Mouse (Mus musculus): Measurements from ENCODE around the gene Arv1. TPM values are rescaled to one million over a fixed set of nuclear protein-coding genes. Genes with fewer than 3 reads are reported as not detected.
A peak's percentile ranks its signal among the peaks of the same experiment; 100 is the strongest.

Gene Arv1
- polyA plus RNA-seq, 1 experiment from 2014 or later = 12.6 TPM

DNA sequence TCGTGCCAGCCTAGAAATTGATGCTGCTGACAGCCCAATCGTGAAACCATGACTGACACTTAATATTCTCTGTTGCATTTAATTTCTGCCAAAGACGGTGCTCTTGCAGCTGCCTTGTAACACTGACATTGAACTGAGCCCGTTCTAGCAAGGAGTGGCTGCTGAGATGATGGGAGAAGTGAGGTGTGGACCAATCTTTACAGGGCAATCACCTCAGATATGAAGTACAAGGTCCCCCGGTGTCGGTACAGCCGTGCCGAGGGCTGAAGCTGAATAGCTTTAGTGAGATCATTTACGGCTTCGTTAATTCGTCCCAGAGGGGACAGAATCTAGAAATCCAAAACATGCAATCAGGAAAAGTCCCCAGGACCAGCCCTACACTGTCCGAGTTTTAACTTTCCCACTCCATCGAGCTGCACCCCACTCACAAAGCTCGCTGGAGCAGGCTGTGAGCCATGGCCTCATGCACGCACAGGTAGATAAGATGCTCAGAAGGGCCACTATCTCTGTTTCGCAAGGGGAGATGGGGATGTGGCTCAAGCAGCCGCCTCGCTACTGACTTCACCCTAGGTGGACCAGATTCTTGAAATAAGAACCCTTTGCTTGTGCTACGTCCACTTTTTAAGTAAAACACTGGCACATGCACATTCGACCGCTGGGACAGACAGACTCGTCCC is 26.4 kb upstream of the Arv1 start:
- H3K9ac ChIP-seq = no peak overlapping the region
- no peak overlapping the region for H3K4me3 ChIP-seq
- ATAC-seq (replicated peaks; ENCODE audit: insufficient number of reproducible peaks, insufficient read depth, low FRiP score, low read depth) = no peak
- peaks cover 12% of the 10 kb centered on the region for H3K36me3 ChIP-seq
- 89% methylated on average over 22 of the region's 22 CpGs for WGBS
- no peak overlapping the region for H3K27ac ChIP-seq
- H3K9me3 ChIP-seq (replicated peaks) = no peaks in the 10 kb centered on the region
- H3K4me1 ChIP-seq (replicated peaks) = no peaks in the 10 kb centered on the region
- H3K27me3 ChIP-seq = no peaks in the 10 kb centered on the region
- no peak overlapping the region for H3K4me2 ChIP-seq

DNA sequence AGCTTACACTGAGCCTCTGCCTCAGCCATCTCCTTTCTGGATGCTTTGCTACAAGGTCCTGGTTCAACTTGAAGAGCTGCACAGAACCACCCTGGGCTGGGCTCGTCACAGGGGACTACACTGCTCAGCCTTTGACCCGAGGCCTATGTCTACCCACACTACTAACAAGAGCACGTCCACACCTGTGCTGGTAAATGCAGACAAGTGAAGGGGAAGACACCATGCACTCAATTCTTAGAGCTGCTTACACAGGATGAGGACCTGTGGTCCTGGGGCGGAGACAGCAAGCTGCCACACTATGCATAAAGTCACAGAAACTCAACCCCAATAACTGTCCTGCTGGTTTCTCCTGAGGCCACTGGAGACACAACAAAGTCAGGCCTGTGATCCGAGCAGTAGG is 21.7 kb upstream of the Arv1 start:
- Histone ChIP-seq H3K4me3 (no peak overlapping the region), H3K36me3 (peaks cover 17% of the 10 kb centered on the region), H3K9ac (no peak overlapping the region), H3K27me3 (no peaks in the 10 kb centered on the region), H3K4me2 (no peak overlapping the region), H3K9me3 (replicated peaks) (no peaks in the 10 kb centered on the region), H3K4me1 (replicated peaks) (0 out of 2 replicates have a peak, but pooled peaks cover 2% of the 10 kb centered on the region), H3K27ac (no peak overlapping the region)
- ATAC-seq (replicated peaks; ENCODE audit: insufficient number of reproducible peaks, insufficient read depth, low FRiP score, low read depth) = no peak
- WGBS = 88% methylated on average over 5 of the region's 5 CpGs

DNA sequence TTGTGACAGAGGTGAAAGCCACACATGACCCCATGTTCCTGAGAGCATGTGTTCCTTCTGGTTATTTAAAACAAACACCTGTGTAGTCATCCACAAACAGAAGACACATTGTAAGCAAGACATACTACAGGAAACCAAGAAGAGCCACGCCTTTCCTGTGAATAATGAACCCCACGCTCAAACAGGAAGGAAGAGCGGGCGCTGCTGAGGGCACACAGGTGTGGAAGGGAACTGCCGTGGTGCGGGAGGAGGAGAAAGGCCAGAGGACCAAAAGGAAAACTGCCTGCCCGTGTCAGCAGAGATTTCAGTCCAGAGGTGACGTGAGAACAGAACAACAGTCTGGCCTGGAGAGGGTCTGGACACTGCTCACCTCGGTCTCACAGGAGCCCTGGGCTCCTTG is 20.9 kb upstream of the Arv1 start:
- Histone ChIP-seq H3K27ac (no peak overlapping the region), H3K4me3 (no peak overlapping the region), H3K4me2 (no peak overlapping the region), H3K4me1 (replicated peaks) (0 out of 2 replicates have a peak, but pooled peaks cover 2% of the 10 kb centered on the region), H3K9ac (no peak overlapping the region), H3K36me3 (peaks cover 21% of the 10 kb centered on the region), H3K27me3 (no peaks in the 10 kb centered on the region), H3K9me3 (replicated peaks) (no peaks in the 10 kb centered on the region)
- 66% methylated on average over 9 of the region's 9 CpGs for WGBS
- ATAC-seq (replicated peaks; ENCODE audit: insufficient number of reproducible peaks, insufficient read depth, low FRiP score, low read depth) = no peak

DNA sequence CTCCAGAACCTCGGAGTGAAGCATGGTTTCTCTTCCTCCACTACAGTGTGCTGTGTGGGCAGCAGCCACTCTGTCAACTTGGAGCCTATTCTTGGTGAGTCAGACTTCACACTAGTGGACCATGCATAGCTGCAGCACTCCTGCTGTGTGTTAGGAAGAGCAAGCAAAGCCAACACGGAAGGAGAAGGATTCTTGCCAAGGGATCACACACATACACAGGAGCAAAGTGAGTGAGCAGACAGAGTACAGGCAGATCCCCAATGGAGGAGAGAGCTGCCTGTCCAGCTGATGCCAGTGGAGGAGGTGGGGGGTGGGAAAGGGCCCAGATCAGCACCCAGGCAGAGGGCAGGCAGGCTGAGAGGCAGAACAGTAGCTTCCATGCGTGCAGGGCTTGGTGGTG is 19.8 kb upstream of the Arv1 start:
- Histone ChIP-seq H3K4me1 (replicated peaks) (0 out of 2 replicates have a peak, but pooled peaks cover 2% of the 10 kb centered on the region), H3K27ac (no peak overlapping the region), H3K9me3 (replicated peaks) (no peaks in the 10 kb centered on the region), H3K36me3 (peaks cover 26% of the 10 kb centered on the region), H3K9ac (no peak overlapping the region), H3K27me3 (no peaks in the 10 kb centered on the region), H3K4me3 (no peak overlapping the region), H3K4me2 (no peak overlapping the region)
- ATAC-seq (replicated peaks; ENCODE audit: insufficient number of reproducible peaks, insufficient read depth, low FRiP score, low read depth) = no peak
- 73% methylated on average over 3 of the region's 3 CpGs for WGBS

DNA sequence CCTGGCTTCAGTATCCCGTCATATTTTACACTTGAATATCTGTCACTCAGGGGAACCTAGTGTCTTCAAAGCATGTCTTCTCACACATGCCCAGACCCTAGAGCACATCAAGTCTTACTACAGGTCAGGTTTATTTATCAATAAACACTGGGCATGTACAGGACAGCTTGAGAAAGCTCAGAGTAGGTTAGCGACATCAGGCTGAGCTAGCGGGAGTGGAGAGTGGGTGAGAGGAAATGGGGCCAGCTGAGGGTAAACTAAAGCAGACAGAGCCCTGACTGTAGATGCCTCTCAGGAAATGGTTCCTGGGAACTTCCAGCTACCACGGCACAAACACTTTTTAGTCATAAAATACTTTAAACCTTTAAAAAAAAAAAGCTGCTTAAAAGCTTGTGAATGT is 18.4 kb upstream of the Arv1 start:
- ATAC-seq (replicated peaks; ENCODE audit: insufficient number of reproducible peaks, insufficient read depth, low FRiP score, low read depth) = no peak
- H3K27me3 ChIP-seq = no peaks in the 10 kb centered on the region
- H3K9ac ChIP-seq = no peak overlapping the region
- no peak overlapping the region for H3K27ac ChIP-seq
- H3K4me1 ChIP-seq (replicated peaks) = 0 out of 2 replicates have a peak, but pooled peaks cover 2% of the 10 kb centered on the region
- H3K9me3 ChIP-seq (replicated peaks) = no peaks in the 10 kb centered on the region
- 54% methylated on average over 4 of the region's 4 CpGs for WGBS
- H3K4me2 ChIP-seq = no peak overlapping the region
- H3K4me3 ChIP-seq = no peak overlapping the region
- H3K36me3 ChIP-seq = peaks cover 17% of the 10 kb centered on the region

DNA sequence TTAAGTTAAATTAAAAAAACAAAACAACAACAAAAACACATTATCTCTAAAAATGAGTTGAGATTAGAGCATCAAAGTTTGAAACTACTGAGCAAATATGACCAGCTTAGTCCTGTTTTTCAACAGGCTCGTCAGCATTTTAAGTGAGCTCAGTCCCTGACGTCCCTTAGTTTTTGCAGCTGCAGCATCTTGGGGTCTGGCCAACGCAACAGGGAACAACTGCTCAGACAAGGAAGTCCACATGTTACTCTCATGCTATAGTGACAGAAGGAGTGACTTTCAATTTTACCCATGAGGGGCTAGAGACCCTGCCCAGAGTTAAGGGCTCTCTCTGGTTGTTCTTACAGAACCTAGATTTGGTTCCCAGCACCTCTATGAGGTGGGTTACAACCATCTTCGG is 17.6 kb upstream of the Arv1 start:
- Histone ChIP-seq H3K36me3 (peaks cover 23% of the 10 kb centered on the region), H3K9ac (no peak overlapping the region), H3K9me3 (replicated peaks) (no peaks in the 10 kb centered on the region), H3K4me1 (replicated peaks) (0 out of 2 replicates have a peak, but pooled peaks cover 2% of the 10 kb centered on the region), H3K27ac (no peak overlapping the region), H3K4me3 (no peak overlapping the region), H3K27me3 (no peaks in the 10 kb centered on the region), H3K4me2 (no peak overlapping the region)
- 79% methylated on average over 4 of the region's 4 CpGs for WGBS
- ATAC-seq (replicated peaks; ENCODE audit: insufficient number of reproducible peaks, insufficient read depth, low FRiP score, low read depth) = no peak

DNA sequence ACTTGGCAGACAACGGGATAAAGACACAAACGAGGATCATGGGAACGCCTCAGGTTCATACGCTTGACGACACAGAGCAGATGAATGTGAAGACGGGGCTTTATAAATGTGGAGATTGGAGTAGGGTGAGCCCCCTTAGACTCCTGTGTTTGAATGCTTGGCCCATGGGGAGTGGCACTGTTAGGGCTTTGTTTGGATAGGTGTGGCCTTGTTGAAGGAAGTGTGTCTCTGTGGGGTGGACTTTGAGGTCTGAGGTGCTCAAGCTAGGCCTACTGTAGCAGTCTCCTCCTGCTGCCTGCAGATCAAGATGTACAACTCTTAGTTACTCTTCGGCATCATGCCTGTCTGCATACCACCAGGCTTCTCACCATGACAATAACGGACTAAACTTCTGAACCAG is 16.1 kb upstream of the Arv1 start:
- H3K9me3 ChIP-seq (replicated peaks) = no peaks in the 10 kb centered on the region
- H3K27me3 ChIP-seq = no peaks in the 10 kb centered on the region
- ATAC-seq (replicated peaks; ENCODE audit: insufficient number of reproducible peaks, insufficient read depth, low FRiP score, low read depth) = no peak
- H3K36me3 ChIP-seq = peaks cover 28% of the 10 kb centered on the region
- H3K4me1 ChIP-seq (replicated peaks) = 0 out of 2 replicates have a peak, but pooled peaks cover 2% of the 10 kb centered on the region
- H3K4me3 ChIP-seq = no peak overlapping the region
- 94% methylated on average over 8 of the region's 8 CpGs for WGBS
- H3K4me2 ChIP-seq = no peak overlapping the region
- H3K9ac ChIP-seq = no peak overlapping the region
- H3K27ac ChIP-seq = no peak overlapping the region

DNA sequence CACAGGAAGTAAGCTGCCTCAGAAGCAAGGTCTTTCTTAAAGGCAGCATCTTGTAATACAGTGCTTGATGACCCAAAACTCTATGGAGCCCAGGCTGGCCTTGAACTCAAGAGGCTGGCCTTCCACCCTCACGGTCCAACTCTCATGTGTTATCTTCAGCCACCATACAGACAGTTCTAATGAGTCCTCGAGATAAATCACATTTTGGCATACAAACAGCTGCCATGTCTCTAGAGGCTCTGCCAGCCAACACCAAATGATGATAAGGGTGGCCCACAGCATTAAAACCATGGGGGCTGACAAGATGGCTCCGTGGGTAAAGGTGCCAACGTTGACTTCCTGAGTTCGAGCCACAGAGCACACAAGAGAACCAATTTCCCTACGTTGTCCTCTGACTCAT is 8.7 kb upstream of the Arv1 start:
- no peak overlapping the region for H3K4me2 ChIP-seq
- H3K4me1 ChIP-seq (replicated peaks) = no peaks in the 10 kb centered on the region
- no peak for ATAC-seq (replicated peaks; ENCODE audit: insufficient number of reproducible peaks, insufficient read depth, low FRiP score, low read depth)
- WGBS = 86% methylated on average over 6 of the region's 6 CpGs
- no peak overlapping the region for H3K9ac ChIP-seq
- H3K9me3 ChIP-seq (replicated peaks) = no peaks in the 10 kb centered on the region
- peaks cover 36% of the 10 kb centered on the region for H3K36me3 ChIP-seq
- H3K27me3 ChIP-seq = no peaks in the 10 kb centered on the region
- no peak overlapping the region for H3K4me3 ChIP-seq
- H3K27ac ChIP-seq = no peak overlapping the region

DNA sequence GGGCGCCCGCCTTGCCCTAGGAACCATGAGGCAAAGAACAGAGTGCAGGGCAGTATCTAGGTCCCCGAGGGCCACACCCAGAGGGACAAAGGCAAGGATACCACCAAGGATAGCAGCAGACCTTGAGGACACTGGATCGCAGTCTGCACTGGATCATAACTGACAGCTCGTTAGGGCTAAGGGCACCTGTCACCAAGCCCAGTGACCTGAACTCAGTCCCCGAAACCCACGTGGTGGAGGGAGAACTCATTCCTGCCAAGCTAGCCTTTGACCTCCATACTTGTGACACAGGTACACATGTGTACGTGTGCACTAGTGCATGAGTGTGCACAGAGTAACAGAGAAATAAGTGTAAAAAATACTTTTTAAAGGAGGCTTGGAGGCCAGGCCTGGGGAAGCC is 6.2 kb upstream of the Arv1 start:
- Histone ChIP-seq H3K9me3 (replicated peaks) (no peaks in the 10 kb centered on the region), H3K4me3 (no peak overlapping the region), H3K4me2 (no peak overlapping the region), H3K27ac (no peak overlapping the region), H3K4me1 (replicated peaks) (peaks cover 4% of the 10 kb centered on the region), H3K27me3 (no peaks in the 10 kb centered on the region), H3K9ac (no peak overlapping the region), H3K36me3 (peaks cover 25% of the 10 kb centered on the region)
- ATAC-seq (replicated peaks; ENCODE audit: insufficient number of reproducible peaks, insufficient read depth, low FRiP score, low read depth) = no peak
- WGBS = 85% methylated on average over 8 of the region's 8 CpGs

DNA sequence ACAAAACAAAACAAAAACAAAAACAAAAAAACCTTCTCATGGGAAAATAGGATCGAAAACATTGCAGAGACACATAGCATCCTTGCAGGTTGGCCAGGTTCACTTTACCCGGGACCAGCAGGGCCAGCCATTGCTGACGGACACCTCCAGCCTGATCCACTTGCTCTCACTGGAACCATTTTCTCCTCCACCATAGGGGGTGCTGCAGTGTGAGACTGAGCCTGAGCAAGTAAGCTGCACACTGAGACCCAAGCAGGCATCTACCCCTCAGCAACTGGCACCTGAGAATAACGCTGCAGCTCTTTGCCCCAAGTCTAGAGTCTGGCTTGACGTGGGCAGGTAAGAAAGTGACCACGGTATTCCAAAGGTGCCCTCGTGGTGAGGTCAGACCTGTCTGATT is 1.8 kb upstream of the Arv1 start:
- ATAC-seq (replicated peaks; ENCODE audit: insufficient number of reproducible peaks, insufficient read depth, low FRiP score, low read depth) = no peak
- H3K4me2 ChIP-seq = no peak overlapping the region
- H3K36me3 ChIP-seq = no peaks in the 10 kb centered on the region
- peaks cover 21% of the 10 kb centered on the region for H3K4me1 ChIP-seq (replicated peaks)
- no peaks in the 10 kb centered on the region for H3K9me3 ChIP-seq (replicated peaks)
- WGBS = 83% methylated on average over 7 of the region's 7 CpGs
- no peak overlapping the region for H3K4me3 ChIP-seq
- no peak overlapping the region for H3K9ac ChIP-seq
- no peak overlapping the region for H3K27ac ChIP-seq
- no peaks in the 10 kb centered on the region for H3K27me3 ChIP-seq

DNA sequence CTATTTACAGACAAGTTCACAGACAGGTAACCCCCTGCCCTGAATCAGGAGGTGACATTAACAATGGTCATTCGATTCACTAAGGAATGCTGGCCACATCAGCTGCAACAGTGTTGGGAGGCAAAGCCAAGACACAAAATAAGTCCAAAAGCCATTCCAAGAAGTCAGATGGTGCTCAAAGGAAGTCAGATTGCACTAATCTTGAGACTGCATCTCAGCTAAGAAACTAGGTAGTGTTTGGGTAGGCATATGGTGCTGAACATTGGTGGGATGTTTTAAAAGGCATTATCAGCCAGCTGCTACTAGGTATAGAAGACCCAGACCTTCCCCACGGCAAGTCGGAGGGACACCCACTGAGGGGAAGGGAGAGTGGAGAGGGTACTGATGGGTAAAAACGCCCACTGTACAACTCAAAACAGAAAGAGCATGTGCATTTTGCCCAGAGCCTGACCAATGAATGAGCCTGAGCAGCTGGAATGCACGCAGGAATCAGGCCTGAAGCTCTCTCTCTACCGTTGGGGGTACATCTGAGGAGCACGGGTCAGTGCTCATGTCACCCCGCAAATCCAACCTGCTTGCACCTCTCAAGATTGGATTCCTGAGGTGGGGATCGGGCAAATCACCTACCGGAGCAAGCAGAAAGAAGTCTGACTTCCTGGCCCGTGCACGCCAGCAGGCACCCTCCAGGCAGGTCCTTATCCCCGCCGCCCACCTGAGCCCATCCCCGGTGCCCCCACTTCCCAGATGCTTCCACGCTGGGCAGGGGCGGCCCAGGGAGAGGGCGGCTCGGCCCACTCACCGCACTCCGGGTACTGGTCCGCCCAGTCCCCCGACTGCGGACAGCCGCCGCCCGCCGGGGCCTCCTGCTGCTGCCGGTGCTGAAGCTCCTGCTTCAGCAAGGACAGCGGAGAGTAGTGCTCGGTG is 739 bp upstream of the Arv1 start:
- Histone ChIP-seq H3K27me3 (no peaks in the 10 kb centered on the region), H3K27ac (peak overlapping the region; percentile 60), H3K36me3 (peaks cover 4% of the 10 kb centered on the region), H3K9ac (peak overlapping the region; percentile 93), H3K9me3 (replicated peaks) (no peaks in the 10 kb centered on the region), H3K4me3 (peak overlapping the region; percentile 99), H3K4me1 (replicated peaks) (peaks cover 21% of the 10 kb centered on the region), H3K4me2 (peak overlapping the region; percentile 92)
- peak; percentile 21; the same call in 1 of the 2 replicates for ATAC-seq (replicated peaks; ENCODE audit: insufficient number of reproducible peaks, insufficient read depth, low FRiP score, low read depth)
- WGBS = 2% methylated on average over 31 of the region's 31 CpGs

Measured in heart, embryonic 15.5 days (tissue).